Mouse (Mus musculus): ENCODE results near the gene Ilvbl. TPM values are rescaled to one million over a fixed set of nuclear protein-coding genes. Genes with fewer than 3 reads are reported as not detected.
"Not testable (repeated sequence)": the region's sequence is repeated elsewhere in the genome, so short reads cannot be mapped to it uniquely, and the experiment has no call there.

Gene Ilvbl
- total and polyA plus RNA-seq, 2 experiments = 27.2 to 47.1 TPM

- H3K4me1 ChIP-seq (ENCODE audit: control insufficient read depth, insufficient read depth, low read length) = no peaks in the 10 kb centered on the region
- H3K9ac ChIP-seq (ENCODE audit: low read depth, low read length) = no peak overlapping the region
- peaks cover 13% of the 10 kb centered on the region; the same call in 1 of the 2 replicates for H3K27me3 ChIP-seq (ENCODE audit: control insufficient read depth, insufficient read depth, low read length)
- H3K27ac ChIP-seq (replicated peaks; ENCODE audit: insufficient read depth, low read depth, low read length) = no peak overlapping the region
- TF ChIP-seq POLR2A (IDR thresholded peaks at IDR 0.05; ENCODE audit: extremely low read depth, insufficient read depth, low read length) = no peak
- no peak for TF ChIP-seq CTCF (IDR thresholded peaks at IDR 0.05; ENCODE audit: low read depth, low read length)
- DNase-seq (ENCODE audit: extremely low read depth, low read depth, low spot score) = no peak
- 79% methylated on average over 5 of the region's 5 CpGs for WGBS
- no peaks in the 10 kb centered on the region for H3K36me3 ChIP-seq (ENCODE audit: control insufficient read depth, insufficient read depth, low read length)
- no peak overlapping the region for H3K4me3 ChIP-seq (ENCODE audit: insufficient read depth, low read depth, low read length)
- H3K79me2 ChIP-seq (ENCODE audit: control insufficient read depth, insufficient read depth, low read length) = no peaks in the 10 kb centered on the region
Observed at GRCm38 (mm10) chr10:78599865-78600264, 25.7 kb downstream of the Ilvbl start.

- WGBS = 36% methylated on average over 3 of the region's 3 CpGs
- TF ChIP-seq CTCF (IDR thresholded peaks at IDR 0.05; ENCODE audit: low read depth, low read length) (peak; percentile 29; the same call in 1 of the 2 replicates), POLR2A (IDR thresholded peaks at IDR 0.05; ENCODE audit: extremely low read depth, insufficient read depth, low read length) (no peak)
Observed at GRCm38 (mm10) chr10:78605080-78605479, 30.9 kb downstream of the Ilvbl start.

DNA sequence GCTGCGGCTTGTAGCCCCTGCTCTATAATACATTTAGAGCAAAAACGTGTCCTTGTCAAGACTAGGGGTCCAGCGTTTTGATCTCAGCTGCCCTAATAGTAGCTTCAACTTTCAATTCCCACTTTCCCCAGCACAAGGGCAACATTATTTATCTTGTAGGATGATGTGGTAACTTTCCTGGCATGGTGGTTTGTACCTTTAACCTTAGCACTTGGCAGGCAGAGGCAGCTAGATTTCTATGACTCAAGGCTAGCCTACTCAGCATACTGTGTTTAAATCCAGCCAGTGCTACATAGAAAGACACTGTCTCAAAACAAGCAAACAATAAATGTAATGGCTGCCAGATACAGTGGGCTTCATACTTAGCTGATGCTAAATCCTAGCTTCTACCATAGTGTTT is 33.5 kb downstream of the Ilvbl start:
- H3K79me2 ChIP-seq (ENCODE audit: control insufficient read depth, insufficient read depth, low read length) = no peaks in the 10 kb centered on the region
- 33% methylated on average over 3 of the region's 3 CpGs for WGBS
- DNase-seq (ENCODE audit: extremely low read depth, low read depth, low spot score) = peak; percentile 97
- no peaks in the 10 kb centered on the region for H3K36me3 ChIP-seq (ENCODE audit: control insufficient read depth, insufficient read depth, low read length)
- TF ChIP-seq POLR2A (IDR thresholded peaks at IDR 0.05; ENCODE audit: extremely low read depth, insufficient read depth, low read length) (no peak), CTCF (IDR thresholded peaks at IDR 0.05; ENCODE audit: low read depth, low read length) (no peak)
- 0 out of 2 replicates have a peak, but pooled peaks cover 3% of the 10 kb centered on the region for H3K27me3 ChIP-seq (ENCODE audit: control insufficient read depth, insufficient read depth, low read length)
- H3K27ac ChIP-seq (replicated peaks; ENCODE audit: insufficient read depth, low read depth, low read length) = no peak overlapping the region
- H3K9ac ChIP-seq (ENCODE audit: low read depth, low read length) = no peak overlapping the region
- H3K4me1 ChIP-seq (ENCODE audit: control insufficient read depth, insufficient read depth, low read length) = peaks cover 5% of the 10 kb centered on the region; the same call in 1 of the 2 replicates
- H3K4me3 ChIP-seq (ENCODE audit: insufficient read depth, low read depth, low read length) = no peak overlapping the region

More at GRCm38 (mm10) chr10:78605080-78605479, 30.9 kb downstream of the Ilvbl start:
- H3K9ac ChIP-seq (ENCODE audit: low read depth, low read length) = no peak overlapping the region
- H3K27me3 ChIP-seq (ENCODE audit: control insufficient read depth, insufficient read depth, low read length) = 0 out of 2 replicates have a peak, but pooled peaks cover 3% of the 10 kb centered on the region
- H3K36me3 ChIP-seq (ENCODE audit: control insufficient read depth, insufficient read depth, low read length) = no peaks in the 10 kb centered on the region
- DNase-seq (ENCODE audit: extremely low read depth, low read depth, low spot score) = peak; percentile 49
- no peak overlapping the region for H3K27ac ChIP-seq (replicated peaks; ENCODE audit: insufficient read depth, low read depth, low read length)
- no peaks in the 10 kb centered on the region for H3K79me2 ChIP-seq (ENCODE audit: control insufficient read depth, insufficient read depth, low read length)
- peaks cover 5% of the 10 kb centered on the region; the same call in 1 of the 2 replicates for H3K4me1 ChIP-seq (ENCODE audit: control insufficient read depth, insufficient read depth, low read length)
- H3K4me3 ChIP-seq (ENCODE audit: insufficient read depth, low read depth, low read length) = no peak overlapping the region

- TF ChIP-seq CTCF (IDR thresholded peaks at IDR 0.05; ENCODE audit: low read depth, low read length) (no peak), POLR2A (IDR thresholded peaks at IDR 0.05; ENCODE audit: extremely low read depth, insufficient read depth, low read length) (no peak)
- WGBS = 83% methylated on average over 1 of the region's 1 CpGs
Observed at GRCm38 (mm10) chr10:78617974-78618373, 43.8 kb downstream of the Ilvbl start, which contains the start of gene Olfr1357. Gene Olfr1357 (minus strand): TSS chr10:78618074.

DNA sequence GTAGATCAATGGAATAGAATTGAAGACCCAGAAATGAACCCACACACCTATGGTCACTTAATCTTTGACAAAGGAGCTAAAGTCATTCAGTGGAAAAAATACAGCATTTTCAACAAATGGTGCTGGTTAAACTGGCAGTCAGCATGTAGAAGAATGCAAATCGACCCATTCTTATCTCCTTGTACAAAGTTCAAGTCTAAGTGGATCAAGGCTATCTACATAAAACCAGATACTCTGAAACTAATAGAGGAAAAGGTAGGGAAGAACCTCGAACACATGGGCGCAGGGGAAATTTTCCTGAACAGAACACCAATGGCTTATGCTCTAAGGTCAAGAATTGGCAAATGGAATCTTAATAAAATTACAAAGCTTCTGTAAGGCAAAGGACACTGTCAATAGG is 49.0 kb downstream of the Ilvbl start:
- WGBS = 24% methylated on average over 3 of the region's 3 CpGs
- H3K4me3 ChIP-seq (ENCODE audit: insufficient read depth, low read depth, low read length); H3K4me1 ChIP-seq (ENCODE audit: control insufficient read depth, insufficient read depth, low read length); H3K36me3 ChIP-seq (ENCODE audit: control insufficient read depth, insufficient read depth, low read length); H3K27me3 ChIP-seq (ENCODE audit: control insufficient read depth, insufficient read depth, low read length); H3K27ac ChIP-seq (replicated peaks; ENCODE audit: insufficient read depth, low read depth, low read length); H3K79me2 ChIP-seq (ENCODE audit: control insufficient read depth, insufficient read depth, low read length); H3K9ac ChIP-seq (ENCODE audit: low read depth, low read length): not testable (repeated sequence)
- peak; percentile 66 for DNase-seq (ENCODE audit: extremely low read depth, low read depth, low spot score)

More at GRCm38 (mm10) chr10:78617974-78618373, 43.8 kb downstream of the Ilvbl start, which contains the start of gene Olfr1357:
- Histone ChIP-seq H3K27me3 (ENCODE audit: control insufficient read depth, insufficient read depth, low read length) (no peaks in the 10 kb centered on the region; the same call in 1 of the 2 replicates), H3K9ac (ENCODE audit: low read depth, low read length) (no peak within 1 kb of the TSS), H3K79me2 (ENCODE audit: control insufficient read depth, insufficient read depth, low read length) (no peaks in the 10 kb centered on the region), H3K27ac (replicated peaks; ENCODE audit: insufficient read depth, low read depth, low read length) (no peak within 1 kb of the TSS), H3K36me3 (ENCODE audit: control insufficient read depth, insufficient read depth, low read length) (no peaks in the 10 kb centered on the region), H3K4me1 (ENCODE audit: control insufficient read depth, insufficient read depth, low read length) (peaks cover 7% of the 10 kb centered on the region; the same call in 1 of the 2 replicates), H3K4me3 (ENCODE audit: insufficient read depth, low read depth, low read length) (no peak within 1 kb of the TSS)
- no peak for DNase-seq (ENCODE audit: extremely low read depth, low read depth, low spot score)

DNA sequence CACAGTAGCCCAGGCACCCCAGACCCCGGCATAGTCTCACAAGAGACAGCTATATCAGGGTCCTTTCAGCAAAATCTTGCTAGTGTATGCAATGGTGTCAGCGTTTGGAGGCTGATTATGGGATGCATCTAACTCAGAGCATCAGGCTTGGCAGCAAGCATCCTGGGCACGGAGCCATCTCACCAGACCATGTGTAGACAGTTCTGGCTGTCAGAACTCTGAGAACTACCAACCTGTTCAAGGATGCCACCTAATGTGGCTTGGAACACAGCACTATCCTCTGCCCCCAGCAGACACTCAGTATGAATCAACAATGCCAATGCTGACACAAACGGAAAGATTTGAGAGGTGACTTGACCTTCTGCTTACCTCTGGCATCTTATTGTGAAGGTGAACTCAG is 56.0 kb downstream of the Ilvbl start:
- Histone ChIP-seq H3K79me2 (ENCODE audit: control insufficient read depth, insufficient read depth, low read length) (no peaks in the 10 kb centered on the region), H3K4me3 (ENCODE audit: insufficient read depth, low read depth, low read length) (no peak overlapping the region), H3K36me3 (ENCODE audit: control insufficient read depth, insufficient read depth, low read length) (no peaks in the 10 kb centered on the region), H3K27ac (replicated peaks; ENCODE audit: insufficient read depth, low read depth, low read length) (no peak overlapping the region), H3K9ac (ENCODE audit: low read depth, low read length) (no peak overlapping the region), H3K27me3 (ENCODE audit: control insufficient read depth, insufficient read depth, low read length) (no peaks in the 10 kb centered on the region), H3K4me1 (ENCODE audit: control insufficient read depth, insufficient read depth, low read length) (no peaks in the 10 kb centered on the region)
- WGBS = 75% methylated on average over 4 of the region's 4 CpGs
- no peak for DNase-seq (ENCODE audit: extremely low read depth, low read depth, low spot score)
- TF ChIP-seq CTCF (IDR thresholded peaks at IDR 0.05; ENCODE audit: low read depth, low read length) (no peak), POLR2A (IDR thresholded peaks at IDR 0.05; ENCODE audit: extremely low read depth, insufficient read depth, low read length) (no peak)

Data from liver, adult 2 months (tissue).